Mouse (Mus musculus): ENCODE data around the gene Igf2bp1.

- no peak for TF ChIP-seq EP300 (IDR thresholded peaks at IDR 0.05; ENCODE audit: low read length)
- TF ChIP-seq CTCF (conservative IDR thresholded peaks at IDR 0.05 in 1 of 2, IDR thresholded peaks at IDR 0.05 in 1 of 2; ENCODE audit: low read depth in 2 of 2, low read length in 2 of 2), result no peak
- TF ChIP-seq UBTF (IDR thresholded peaks at IDR 0.05; ENCODE audit: low read depth, low read length), result no peak
- no peak for TF ChIP-seq MXI1 (IDR thresholded peaks at IDR 0.05; ENCODE audit: low read depth, low read length)
- TF ChIP-seq JUND (conservative IDR thresholded peaks at IDR 0.05; ENCODE audit: low read depth, low read length), result no peak
Observed at GRCm38 (mm10) chr11:96038560-96038959, 32.8 kb upstream of the Igf2bp1 start.
